Mouse (Mus musculus): ENCODE data around the gene Caskin2. TPM values are rescaled to one million over a fixed set of nuclear protein-coding genes. Genes with fewer than 3 reads are reported as not detected.
"Not testable (repeated sequence)": the region's sequence is repeated elsewhere in the genome, so short reads cannot be mapped to it uniquely, and the experiment has no call there.

Caskin2 gene
- polyA plus RNA-seq, 1 experiment: 24.8 TPM

DNA sequence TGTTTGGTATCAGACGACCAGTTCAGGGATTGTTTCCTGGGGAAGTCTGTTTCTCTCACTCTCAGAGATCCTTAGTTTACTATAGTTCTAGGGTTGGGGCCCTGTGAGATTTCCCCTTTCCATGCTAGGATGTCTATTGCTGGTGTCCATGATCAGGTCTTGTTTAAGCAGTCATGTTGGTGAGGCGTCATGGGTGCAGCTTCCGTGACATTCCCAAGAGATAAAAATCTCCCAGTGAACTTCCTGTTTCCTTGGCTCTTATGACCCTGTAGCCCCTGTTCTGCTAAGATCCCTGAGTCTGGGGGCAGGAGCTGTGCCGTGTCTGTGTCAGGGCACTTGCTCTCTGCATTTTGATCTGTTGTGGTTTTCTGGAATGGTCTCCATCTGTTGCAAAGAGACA lies 38.8 kb downstream of the Caskin2 start:
- TF ChIP-seq CTCF (IDR thresholded peaks at IDR 0.05; ENCODE audit: borderline replicate concordance, extremely low read depth, insufficient read depth, insufficient read length) (no peak), POLR2A (IDR thresholded peaks at IDR 0.05; ENCODE audit: borderline replicate concordance, extremely low read depth, insufficient read depth, insufficient read length, poor library complexity, severe bottlenecking) (no peak)
- DNase-seq (ENCODE audit: low read depth): no peak

DNA sequence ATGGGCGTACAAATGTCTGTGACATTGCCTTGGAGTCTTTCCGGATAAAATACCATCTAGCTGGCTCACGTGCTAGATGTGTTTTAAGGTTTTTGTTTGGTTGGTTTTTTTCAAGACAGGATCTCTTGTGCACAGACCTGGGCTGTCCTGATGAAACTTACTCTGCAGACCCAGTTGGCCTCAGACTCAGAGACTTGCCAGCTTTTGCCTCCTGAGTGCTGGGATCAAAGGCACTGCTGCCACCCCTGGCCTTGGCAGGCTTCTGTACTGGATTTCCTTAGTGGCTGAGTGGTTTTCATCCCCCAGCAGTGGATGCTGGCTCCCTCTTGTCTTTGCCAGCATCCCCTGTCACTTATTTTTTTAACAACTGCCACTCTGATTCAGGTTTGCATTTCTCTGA lies 44.5 kb downstream of the Caskin2 start:
- peak; percentile 31 for DNase-seq (ENCODE audit: low read depth)
- TF ChIP-seq POLR2A (IDR thresholded peaks at IDR 0.05; ENCODE audit: borderline replicate concordance, extremely low read depth, insufficient read depth, insufficient read length, poor library complexity, severe bottlenecking) (no peak), CTCF (IDR thresholded peaks at IDR 0.05; ENCODE audit: borderline replicate concordance, extremely low read depth, insufficient read depth, insufficient read length) (no peak)

DNA sequence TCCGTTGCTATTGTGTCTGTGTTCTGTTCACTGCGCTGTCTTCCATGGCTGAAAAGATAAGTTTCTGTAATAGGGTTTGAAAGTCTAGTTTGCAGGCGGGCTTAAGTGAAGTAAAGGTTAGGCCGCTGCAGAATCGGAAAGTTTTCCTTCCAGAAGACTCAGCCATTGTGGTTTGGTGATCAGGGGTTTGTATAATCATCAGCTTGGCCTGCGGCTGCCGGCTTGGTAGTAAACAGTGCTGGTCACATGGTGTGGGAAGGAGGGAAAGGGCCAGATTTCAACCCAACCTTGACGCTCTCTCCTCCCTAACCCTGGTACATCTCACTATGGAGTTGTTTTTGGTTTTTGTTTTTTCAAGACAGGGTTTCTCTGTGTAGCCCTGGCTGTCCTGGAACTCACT lies 46.5 kb downstream of the Caskin2 start:
- no peak for DNase-seq (ENCODE audit: low read depth)
- no peak for TF ChIP-seq POLR2A (IDR thresholded peaks at IDR 0.05; ENCODE audit: borderline replicate concordance, extremely low read depth, insufficient read depth, insufficient read length, poor library complexity, severe bottlenecking)
- TF ChIP-seq CTCF (IDR thresholded peaks at IDR 0.05; ENCODE audit: borderline replicate concordance, extremely low read depth, insufficient read depth, insufficient read length): no peak

DNA sequence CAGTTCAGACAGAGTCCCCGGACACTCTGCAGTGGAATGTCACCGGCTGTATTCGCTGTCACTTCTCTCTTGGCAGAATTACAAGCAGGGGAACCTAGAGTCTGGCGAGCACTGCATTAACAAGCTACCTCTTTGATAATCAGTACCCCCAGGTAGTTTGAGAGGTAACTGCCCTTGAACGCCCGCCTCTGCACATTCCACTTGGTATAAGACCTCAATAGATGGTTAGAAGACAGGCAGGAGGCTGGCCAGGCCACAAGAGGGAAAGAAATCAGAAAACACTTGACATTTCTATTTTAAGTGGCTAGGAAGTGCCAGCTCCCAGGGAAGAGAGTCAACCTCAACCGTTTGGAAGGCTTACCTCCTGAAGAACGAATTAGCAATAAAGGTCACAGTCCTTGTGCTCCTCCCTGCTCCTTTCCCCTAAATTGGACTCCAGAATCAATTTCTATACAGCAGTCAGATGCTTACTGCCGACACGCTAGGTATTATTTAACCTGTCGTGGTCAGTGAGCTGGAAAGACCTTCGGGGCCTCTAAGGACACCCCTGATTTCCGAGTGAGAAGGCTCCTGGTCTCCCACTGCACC lies 47.0 kb downstream of the Caskin2 start:
- no peak for TF ChIP-seq CTCF (IDR thresholded peaks at IDR 0.05; ENCODE audit: borderline replicate concordance, extremely low read depth, insufficient read depth, insufficient read length)
- no peak for TF ChIP-seq POLR2A (IDR thresholded peaks at IDR 0.05; ENCODE audit: borderline replicate concordance, extremely low read depth, insufficient read depth, insufficient read length, poor library complexity, severe bottlenecking)
- peak; percentile 47 for DNase-seq (ENCODE audit: low read depth)

DNA sequence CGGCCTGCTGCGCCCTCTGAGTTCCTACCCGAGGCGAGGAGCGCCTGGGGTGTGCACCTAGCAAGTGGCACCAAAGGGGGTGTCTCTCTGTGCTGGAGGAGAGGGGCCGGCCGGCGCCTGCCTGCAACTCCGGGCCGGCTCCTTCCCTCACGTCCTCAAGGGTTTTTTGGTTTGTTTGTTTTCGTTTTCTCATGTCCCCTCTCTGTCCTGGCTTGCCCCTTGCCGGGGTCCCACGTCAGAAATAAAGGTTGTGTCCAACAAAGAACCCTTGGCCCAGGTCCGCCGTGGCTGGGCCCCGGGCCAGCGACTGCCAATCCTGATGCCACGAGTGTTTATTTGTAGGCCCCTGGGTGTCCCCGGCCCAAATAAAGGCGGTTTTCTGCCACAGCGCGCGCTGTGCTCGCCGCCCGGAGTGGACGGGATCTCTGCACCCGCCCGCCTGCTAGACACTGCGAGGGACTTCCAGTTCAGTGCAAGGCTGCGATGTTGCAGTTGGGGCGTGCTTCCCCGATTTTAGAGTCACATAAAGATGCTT lies 47.8 kb downstream of the Caskin2 start:
- TF ChIP-seq POLR2A (IDR thresholded peaks at IDR 0.05; ENCODE audit: borderline replicate concordance, extremely low read depth, insufficient read depth, insufficient read length, poor library complexity, severe bottlenecking) (no peak), CTCF (IDR thresholded peaks at IDR 0.05; ENCODE audit: borderline replicate concordance, extremely low read depth, insufficient read depth, insufficient read length) (no peak)
- peak; percentile 77 for DNase-seq (ENCODE audit: low read depth)

DNA sequence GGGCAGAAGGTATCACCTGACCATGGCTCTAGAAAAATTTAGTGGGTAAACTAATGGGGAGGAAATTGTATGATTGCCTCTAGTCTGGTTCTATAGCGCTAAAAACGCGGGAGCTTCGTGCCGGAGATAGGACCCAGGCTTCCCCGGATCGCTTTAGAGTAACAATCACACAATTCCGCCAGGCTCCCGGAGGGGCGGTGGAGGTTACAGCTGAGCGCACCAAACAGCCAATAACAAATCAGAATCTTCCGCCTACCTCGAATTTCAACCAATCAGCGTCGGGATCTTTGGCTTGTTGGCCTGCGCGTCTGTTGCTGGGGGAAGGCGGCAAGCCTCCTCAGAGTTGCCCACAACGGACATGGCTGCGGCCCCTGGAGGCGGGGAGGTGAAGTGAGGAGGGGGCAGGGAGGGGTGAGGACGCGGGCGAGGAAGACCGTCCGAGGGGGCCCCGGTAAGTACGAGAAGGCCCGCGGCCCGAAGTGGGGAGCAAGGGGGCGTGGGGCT lies 48.3 kb downstream of the Caskin2 start, which contains the start of gene Tmem94:
TSS of gene Tmem94 (plus strand) at position 331 of the 504 bp plus-strand sequence.
- peak; percentile 82; the same call in 1 of the 2 replicates for TF ChIP-seq POLR2A (IDR thresholded peaks at IDR 0.05; ENCODE audit: borderline replicate concordance, extremely low read depth, insufficient read depth, insufficient read length, poor library complexity, severe bottlenecking)
- TF ChIP-seq CTCF (IDR thresholded peaks at IDR 0.05; ENCODE audit: borderline replicate concordance, extremely low read depth, insufficient read depth, insufficient read length): peak; percentile 22; the same call in 1 of the 2 replicates
- peak; percentile 99 for DNase-seq (ENCODE audit: low read depth)

DNA sequence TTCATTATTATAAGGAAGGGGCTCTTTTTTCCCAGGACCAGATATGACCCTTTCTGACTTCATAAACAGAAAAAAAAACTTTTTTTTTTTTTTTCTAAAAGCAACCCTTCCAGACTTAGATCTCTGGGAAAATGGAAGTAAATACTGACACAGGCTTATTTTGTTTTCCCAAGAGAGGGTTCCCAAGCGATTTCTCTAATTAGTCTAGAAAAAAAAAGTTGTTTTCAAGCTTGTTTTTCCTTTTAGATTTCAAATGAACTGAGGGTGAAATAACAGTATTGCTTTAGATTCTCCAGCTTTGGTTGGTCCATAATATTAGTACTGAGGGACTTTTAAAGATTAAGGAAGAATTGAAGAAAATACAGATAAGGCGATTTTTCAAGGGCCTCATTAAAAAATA lies 48.7 kb downstream of the Caskin2 start:
- DNase-seq (ENCODE audit: low read depth): no peak
- TF ChIP-seq CTCF (IDR thresholded peaks at IDR 0.05; ENCODE audit: borderline replicate concordance, extremely low read depth, insufficient read depth, insufficient read length) (no peak), POLR2A (IDR thresholded peaks at IDR 0.05; ENCODE audit: borderline replicate concordance, extremely low read depth, insufficient read depth, insufficient read length, poor library complexity, severe bottlenecking) (no peak)

DNA sequence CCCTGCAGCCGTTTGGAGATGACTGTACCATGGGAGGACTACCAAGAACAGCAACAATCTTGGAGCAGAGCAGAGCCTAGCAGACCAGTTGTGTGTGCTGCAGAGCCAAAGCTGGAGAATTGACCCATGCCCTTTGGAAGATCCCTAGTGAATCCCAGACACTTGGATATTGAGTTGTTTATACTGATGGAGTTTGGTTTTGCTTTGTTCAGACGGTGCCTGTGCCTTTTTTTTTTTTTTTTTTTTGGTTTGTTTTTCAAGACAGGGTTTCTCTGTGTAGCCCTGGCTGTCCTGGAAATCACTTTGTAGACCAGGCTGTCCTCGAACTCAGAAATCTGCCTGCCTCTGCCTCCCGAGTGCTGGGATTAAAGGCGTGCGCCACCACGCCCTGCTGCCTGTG lies 51.3 kb downstream of the Caskin2 start:
- not testable (repeated sequence) for DNase-seq (ENCODE audit: low read depth)

DNA sequence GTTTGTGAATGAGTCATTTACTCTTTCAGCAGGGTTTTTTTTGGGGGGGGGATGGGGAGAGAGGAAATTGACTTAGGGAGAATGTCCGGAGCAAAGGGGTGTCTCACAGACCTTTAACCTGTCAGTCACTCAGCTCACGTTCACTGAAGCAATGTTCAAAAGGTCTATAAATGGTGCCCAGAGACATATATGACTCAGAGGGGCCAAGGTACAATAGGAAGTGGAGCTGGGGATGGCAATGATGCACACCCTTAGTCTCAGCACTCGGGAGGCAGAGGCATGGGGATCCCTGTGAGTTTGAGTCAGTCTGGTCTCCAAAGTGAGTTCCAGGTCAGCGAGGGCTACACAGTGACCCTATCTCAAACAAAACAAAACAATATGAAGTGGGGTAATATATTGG lies 60.0 kb downstream of the Caskin2 start:
- TF ChIP-seq POLR2A (IDR thresholded peaks at IDR 0.05; ENCODE audit: borderline replicate concordance, extremely low read depth, insufficient read depth, insufficient read length, poor library complexity, severe bottlenecking) (no peak), CTCF (IDR thresholded peaks at IDR 0.05; ENCODE audit: borderline replicate concordance, extremely low read depth, insufficient read depth, insufficient read length) (no peak)
- DNase-seq (ENCODE audit: low read depth): no peak

DNA sequence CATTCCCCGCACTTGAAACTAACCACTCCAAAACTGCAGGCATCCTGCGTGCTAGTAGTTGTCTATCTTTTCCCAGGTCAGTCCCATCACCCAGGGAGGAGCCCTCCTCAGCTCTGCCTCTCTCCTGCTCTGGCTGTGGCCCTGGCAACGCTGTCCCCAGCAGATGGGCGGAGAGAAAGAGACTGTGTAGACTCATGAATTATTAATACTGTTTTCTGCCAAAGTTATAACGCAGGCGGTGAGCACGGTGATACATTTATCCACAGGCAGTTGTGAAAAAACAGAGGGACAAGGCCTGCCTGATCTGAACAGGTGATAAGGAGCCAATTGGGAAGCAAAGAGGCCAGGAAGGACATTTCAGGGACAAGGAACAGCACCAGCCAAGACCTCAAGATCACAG lies 60.8 kb downstream of the Caskin2 start:
- TF ChIP-seq POLR2A (IDR thresholded peaks at IDR 0.05; ENCODE audit: borderline replicate concordance, extremely low read depth, insufficient read depth, insufficient read length, poor library complexity, severe bottlenecking) (no peak), CTCF (IDR thresholded peaks at IDR 0.05; ENCODE audit: borderline replicate concordance, extremely low read depth, insufficient read depth, insufficient read length) (no peak)
- peak; percentile 72 for DNase-seq (ENCODE audit: low read depth)

DNA sequence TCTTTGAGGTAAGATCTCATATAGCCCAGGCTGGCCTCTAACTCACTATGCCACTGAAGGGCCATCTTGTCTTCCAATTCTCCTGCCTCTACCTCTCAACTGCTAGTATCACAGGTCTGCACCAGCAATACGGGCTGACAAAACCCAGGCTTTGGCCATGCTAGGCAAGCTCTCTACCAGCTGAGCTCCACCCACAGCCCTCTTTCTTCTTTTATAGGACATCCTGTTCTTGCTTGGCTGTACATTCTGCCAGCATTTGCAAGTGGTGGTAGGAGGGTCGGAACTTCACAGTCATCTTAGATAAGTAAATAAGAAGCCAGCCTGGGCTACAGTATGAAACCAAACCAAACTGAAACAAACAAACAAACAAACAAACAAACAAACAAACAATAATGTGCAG lies 61.7 kb downstream of the Caskin2 start:
- DNase-seq (ENCODE audit: low read depth): no peak
- TF ChIP-seq CTCF (IDR thresholded peaks at IDR 0.05; ENCODE audit: borderline replicate concordance, extremely low read depth, insufficient read depth, insufficient read length) (no peak), POLR2A (IDR thresholded peaks at IDR 0.05; ENCODE audit: borderline replicate concordance, extremely low read depth, insufficient read depth, insufficient read length, poor library complexity, severe bottlenecking) (no peak)

DNA sequence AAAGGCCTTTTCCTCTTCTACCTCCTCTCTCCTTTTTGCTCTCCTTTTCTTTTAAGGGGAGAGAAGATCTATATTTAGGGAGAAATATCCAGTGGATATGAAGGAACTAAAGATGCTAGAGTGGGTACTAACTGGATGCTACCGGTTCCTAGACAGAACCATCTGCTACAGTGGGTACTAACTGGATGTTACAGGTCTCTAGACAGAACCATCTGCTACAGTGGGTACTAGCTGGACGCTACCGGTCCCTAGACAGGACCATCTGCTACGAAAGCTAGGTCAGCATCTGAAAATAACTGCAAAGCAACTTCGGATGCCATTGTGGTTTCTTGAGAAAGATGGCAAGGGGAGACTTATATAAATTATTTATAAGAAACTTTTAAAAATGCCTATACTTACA lies 63.6 kb downstream of the Caskin2 start:
- TF ChIP-seq POLR2A (IDR thresholded peaks at IDR 0.05; ENCODE audit: borderline replicate concordance, extremely low read depth, insufficient read depth, insufficient read length, poor library complexity, severe bottlenecking) (no peak), CTCF (IDR thresholded peaks at IDR 0.05; ENCODE audit: borderline replicate concordance, extremely low read depth, insufficient read depth, insufficient read length) (no peak)
- DNase-seq (ENCODE audit: low read depth): peak; percentile 57

Other genes starting within 250 kb of the Caskin2 start
- 105 and 168 TPM in 2 replicates for gene Nup85, start 249.2 kb downstream of the Caskin2 start, polyA plus RNA-seq (2012; rRNA removed)
- gene Mrps7, start 209.7 kb downstream of the Caskin2 start, polyA plus RNA-seq (2012; rRNA removed): 35.5 and 36.7 TPM in 2 replicates
- 43.3 and 57.1 TPM in 2 replicates for gene Gga3, start 209.6 kb downstream of the Caskin2 start, polyA plus RNA-seq (2012; rRNA removed)
- gene Mif4gd, start 200.7 kb downstream of the Caskin2 start, polyA plus RNA-seq (2012; rRNA removed): 18.0 and 19.2 TPM in 2 replicates
- 55.1 and 71.1 TPM in 2 replicates for gene Slc25a19, start 185.3 kb downstream of the Caskin2 start, polyA plus RNA-seq (2012; rRNA removed)
- 124 and 127 TPM in 2 replicates for gene Grb2, start 105.0 kb downstream of the Caskin2 start, polyA plus RNA-seq (2012; rRNA removed)
- gene Tmem94, start 48.2 kb downstream of the Caskin2 start, polyA plus RNA-seq (2012; rRNA removed): 56.0 and 61.9 TPM in 2 replicates
- 24.2 and 36.4 TPM in 2 replicates for gene Tsen54, start 1.1 kb upstream of the Caskin2 start, polyA plus RNA-seq (2012; rRNA removed)
- 1.5 and 2.5 TPM in 2 replicates for gene Llgl2, start 10.4 kb upstream of the Caskin2 start, polyA plus RNA-seq (2012; rRNA removed)
- gene Myo15b, start 44.8 kb upstream of the Caskin2 start, polyA plus RNA-seq (2012; rRNA removed): 0.14 and 0.23 TPM in 2 replicates
- 0.64 and 1.2 TPM in 2 replicates for gene Smim5, start 86.3 kb upstream of the Caskin2 start, polyA plus RNA-seq (2012; rRNA removed)
- not detected in 2 replicates for gene Smim6, start 98.4 kb upstream of the Caskin2 start, polyA plus RNA-seq (2012; rRNA removed)
- gene Sap30bp, start 119.6 kb upstream of the Caskin2 start, polyA plus RNA-seq (2012; rRNA removed): 57.6 and 69.8 TPM in 2 replicates
- 28.2 and 38.0 TPM in 2 replicates for gene Recql5, start 119.8 kb upstream of the Caskin2 start, polyA plus RNA-seq (2012; rRNA removed)
- gene Itgb4, start 161.1 kb upstream of the Caskin2 start, polyA plus RNA-seq (2012; rRNA removed): 0.91 and 2.1 TPM in 2 replicates
- gene Galk1, start 199.1 kb upstream of the Caskin2 start, polyA plus RNA-seq (2012; rRNA removed): 39.2 and 41.8 TPM in 2 replicates
- 1,173 and 1,240 TPM in 2 replicates for gene H3f3b, start 214.3 kb upstream of the Caskin2 start, polyA plus RNA-seq (2012; rRNA removed)
- 67.3 and 87.0 TPM in 2 replicates for gene Unk, start 216.7 kb upstream of the Caskin2 start, polyA plus RNA-seq (2012; rRNA removed)

Measured in brain, embryonic 14.5 days (tissue).